Mouse (Mus musculus): ENCODE data around the gene Foxp1.

Gene Foxp1

DNA sequence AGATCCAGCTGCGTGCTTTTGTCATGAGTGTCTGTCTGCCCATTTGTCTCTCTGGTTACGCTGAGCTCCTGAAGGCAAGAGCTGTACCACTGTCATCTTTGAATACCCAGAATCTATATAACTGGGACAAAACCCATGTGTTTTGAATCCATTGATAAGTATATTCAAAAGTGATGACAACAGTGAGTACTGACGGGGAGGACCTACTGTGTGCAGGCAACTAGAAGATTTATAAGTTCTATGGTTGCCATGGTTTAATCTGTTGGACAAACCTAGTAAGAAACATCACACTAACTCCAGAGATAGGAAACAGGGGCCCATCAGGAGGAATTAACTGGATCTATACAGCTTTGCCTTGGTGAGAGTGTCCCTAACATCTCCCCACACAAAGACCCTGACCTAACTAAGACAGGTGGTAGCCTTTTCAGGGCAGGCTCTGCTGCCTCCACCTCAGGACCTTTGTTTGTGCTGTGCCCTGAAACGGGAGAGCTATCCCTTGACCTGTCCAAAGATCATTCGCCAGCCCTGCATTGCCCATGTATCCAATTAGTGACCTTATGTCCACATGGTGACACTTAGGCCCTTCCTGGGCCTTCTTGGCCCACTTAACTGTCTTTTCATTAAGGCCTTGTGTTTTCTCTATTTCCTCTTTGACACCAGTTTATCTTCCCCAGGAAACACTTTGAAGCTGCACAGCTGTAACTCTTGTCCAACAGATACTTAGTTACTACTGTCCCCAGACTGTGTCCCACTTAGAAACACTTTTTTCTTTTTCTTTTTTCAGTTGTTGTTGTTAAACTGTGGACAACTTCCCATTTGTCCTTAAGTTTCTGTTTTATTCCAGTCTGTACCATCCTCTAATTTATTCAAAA, 530.4 kb downstream of the Foxp1 start:
- no peak for DNase-seq (ENCODE audit: low spot score)

DNA sequence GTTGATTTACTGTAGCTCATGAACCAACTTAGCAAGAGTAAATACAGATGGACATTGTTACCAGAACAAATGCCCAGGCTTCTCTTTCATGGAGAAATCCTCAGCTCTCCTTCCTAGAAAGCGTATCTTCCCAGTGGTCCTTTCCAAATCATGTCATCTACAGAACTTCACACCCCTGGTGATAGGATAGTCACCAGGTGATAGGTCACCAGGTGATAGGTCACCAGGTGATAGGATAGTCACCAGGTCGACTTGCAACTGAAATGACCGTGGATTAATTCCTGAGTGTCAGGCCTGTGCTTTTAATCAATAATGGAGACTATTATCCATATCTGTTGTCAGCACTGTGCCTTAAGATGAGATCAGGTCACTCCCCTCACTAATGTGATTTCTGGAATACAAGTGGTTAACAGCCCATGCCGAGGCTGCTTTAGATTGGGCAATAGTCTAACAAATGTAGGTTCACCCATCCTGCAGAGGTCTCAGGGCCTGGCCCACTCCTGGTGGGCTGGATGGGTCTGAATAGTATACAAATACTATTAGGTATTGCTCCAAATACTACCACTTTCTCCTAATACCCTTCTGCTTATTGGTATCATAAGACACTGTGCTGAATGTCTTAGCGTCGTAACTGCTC, 534.9 kb downstream of the Foxp1 start:
- DNase-seq (ENCODE audit: low spot score): no peak

DNA sequence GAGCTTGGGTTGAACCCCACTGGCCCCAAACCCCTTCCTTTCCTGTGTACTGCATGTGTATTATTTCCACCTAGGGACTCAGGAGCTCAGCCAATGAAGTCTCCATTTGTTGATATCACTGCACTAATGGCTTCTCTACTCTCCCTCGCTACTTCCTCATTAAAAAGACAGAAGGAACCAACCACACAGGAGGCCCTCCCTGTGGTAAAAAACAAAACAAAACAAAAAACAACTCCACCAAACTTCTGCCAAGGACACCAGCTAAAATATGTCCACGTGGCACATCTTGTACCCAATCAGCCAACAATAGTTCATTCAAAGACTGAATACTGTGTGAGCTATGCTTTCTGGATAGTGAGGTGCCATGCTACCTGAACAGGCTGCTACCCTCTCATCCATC, 537.1 kb downstream of the Foxp1 start:
- DNase-seq (ENCODE audit: low spot score): no peak

DNA sequence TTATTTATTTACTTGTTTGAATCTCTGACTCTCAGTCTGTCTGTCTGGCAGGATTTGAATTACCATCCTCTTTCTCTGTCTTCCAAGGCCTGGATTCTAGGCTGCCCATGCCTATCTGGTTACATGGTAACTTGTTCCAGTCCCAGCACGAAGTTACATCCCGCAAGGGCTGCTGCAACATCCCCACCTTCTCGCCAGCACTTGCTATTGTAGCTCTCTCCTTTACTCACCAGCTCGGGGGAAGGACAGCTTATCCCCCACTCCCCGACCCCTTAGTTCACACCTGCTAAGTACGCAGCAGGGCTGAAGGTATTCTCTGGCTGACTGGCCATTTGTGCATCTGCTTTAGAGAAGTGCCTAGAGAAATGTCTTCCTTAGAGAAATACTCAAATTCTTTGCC, 537.9 kb downstream of the Foxp1 start:
- no peak for DNase-seq (ENCODE audit: low spot score)

DNA sequence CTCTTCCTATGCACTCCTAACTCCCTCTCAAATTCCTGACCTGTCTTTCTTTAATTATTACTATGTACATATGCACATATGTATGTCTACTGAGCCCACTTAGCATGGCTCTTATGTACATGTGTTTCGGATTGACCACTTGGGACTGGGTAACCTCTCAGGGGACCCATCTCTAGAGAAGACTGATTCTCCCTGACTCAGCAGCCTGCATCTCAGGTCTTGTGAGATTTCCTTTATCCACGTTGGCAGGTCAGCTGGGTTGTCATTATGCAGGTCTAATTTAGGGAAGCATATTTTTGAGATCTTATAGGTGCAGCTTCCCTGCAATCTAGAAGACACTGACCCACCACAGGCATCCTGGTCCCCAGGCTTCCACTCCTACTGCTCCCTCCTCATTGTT, 538.5 kb downstream of the Foxp1 start:
- DNase-seq (ENCODE audit: low spot score): no peak

- DNase-seq (ENCODE audit: low spot score): no peak
These were observed 539.1 kb downstream of the Foxp1 start for GRCm38 (mm10) chr6:98983311-98983838.

DNA sequence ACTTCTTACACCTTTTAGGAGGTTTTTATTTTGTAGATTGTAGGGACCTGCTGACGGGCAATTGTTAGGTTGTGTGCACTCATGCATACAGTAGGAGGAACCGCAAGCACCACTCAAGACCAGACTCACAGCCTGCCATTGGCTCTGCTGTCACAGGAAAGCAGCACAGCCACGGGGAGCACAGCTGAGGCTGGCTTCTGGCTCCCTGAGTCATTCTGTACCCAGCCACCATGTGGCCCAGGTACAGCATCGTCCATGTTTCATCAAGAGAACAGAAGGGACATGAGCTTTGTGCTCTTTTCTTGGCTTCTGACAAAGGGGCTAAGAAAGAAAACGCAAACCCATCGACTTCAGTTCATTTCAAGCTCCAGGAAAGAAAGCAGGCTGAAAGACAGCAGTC, 541.3 kb downstream of the Foxp1 start:
- no peak for DNase-seq (ENCODE audit: low spot score)

- DNase-seq (ENCODE audit: low spot score): no peak
These were observed 542.1 kb downstream of the Foxp1 start for GRCm38 (mm10) chr6:98980432-98980831.

DNA sequence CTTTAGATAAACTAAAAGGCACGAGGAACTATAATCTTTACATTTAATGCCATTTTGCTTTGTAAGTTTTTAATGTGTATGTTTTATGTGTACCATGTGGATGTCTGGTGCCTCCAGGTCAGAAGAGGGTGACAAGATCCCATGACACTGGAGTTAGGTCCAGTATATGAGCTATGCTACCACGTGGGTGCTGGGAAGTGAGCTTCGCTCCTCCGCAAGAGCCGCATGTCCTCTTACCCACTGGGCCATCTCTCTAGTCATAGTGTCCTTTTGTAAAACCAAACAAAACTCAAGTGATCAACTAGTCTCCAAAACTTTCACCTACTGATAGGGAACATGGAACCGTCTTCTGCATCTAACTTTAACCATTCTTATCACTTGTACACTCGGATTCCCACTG, 542.5 kb downstream of the Foxp1 start:
- no peak for DNase-seq (ENCODE audit: low spot score)

DNA sequence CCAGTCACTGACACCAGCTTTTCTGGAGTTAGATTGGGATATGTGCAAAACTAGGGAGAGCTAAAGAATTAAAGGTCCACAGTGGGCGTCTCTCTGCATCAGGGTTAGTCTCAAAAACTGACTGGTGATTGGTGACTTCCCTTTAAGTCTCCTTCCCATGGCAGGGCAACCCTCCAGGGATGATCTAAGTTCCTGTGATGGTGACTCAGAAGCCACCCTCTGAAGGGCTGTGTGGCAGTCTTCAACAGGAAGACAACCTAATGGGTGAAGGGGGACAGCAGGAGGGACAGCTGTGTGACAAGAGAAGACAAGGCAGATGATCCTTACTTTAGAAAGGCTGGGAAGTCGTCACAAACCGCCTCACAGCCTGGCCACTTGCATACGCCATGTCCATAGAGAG, 544.7 kb downstream of the Foxp1 start:
- no peak for DNase-seq (ENCODE audit: low spot score)

GRCm38 (mm10) chr6:98975918-98976317, 546.6 kb downstream of the Foxp1 start:
- DNase-seq (ENCODE audit: low spot score): no peak

GRCm38 (mm10) chr6:98973433-98973832, 549.1 kb downstream of the Foxp1 start:
- DNase-seq (ENCODE audit: low spot score): no peak

- no peak for DNase-seq (ENCODE audit: low spot score)
These were observed 550.1 kb downstream of the Foxp1 start for GRCm38 (mm10) chr6:98972404-98972803.

GRCm38 (mm10) chr6:98959333-98959732, 563.2 kb downstream of the Foxp1 start:
- DNase-seq (ENCODE audit: low spot score): no peak

- DNase-seq (ENCODE audit: low spot score): no peak
These were observed 565.9 kb downstream of the Foxp1 start for GRCm38 (mm10) chr6:98956522-98957169.

DNA sequence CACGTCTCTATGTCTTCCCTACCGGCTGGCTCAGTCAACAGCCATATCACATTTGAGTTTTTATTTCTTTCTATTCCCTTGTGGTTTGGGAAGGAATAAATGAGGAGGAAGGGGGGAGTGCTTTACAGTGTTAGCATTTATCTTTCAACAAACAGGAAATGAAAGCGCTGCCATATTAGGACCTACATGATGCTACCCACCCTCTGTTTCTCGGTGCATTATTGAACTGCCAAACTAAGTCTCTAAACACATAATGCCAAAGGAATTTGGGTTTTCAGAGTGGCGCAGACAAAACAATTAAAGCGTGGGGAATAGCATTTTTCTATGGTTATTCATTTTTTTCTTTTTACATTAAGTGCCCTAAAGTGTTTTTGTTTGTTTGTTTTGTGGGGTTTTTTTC, 566.8 kb downstream of the Foxp1 start:
- DNase-seq (ENCODE audit: low spot score): no peak

GRCm38 (mm10) chr6:98954439-98954838, 568.1 kb downstream of the Foxp1 start:
- no peak for DNase-seq (ENCODE audit: low spot score)

GRCm38 (mm10) chr6:98949703-98950191, 572.8 kb downstream of the Foxp1 start:
- no peak for DNase-seq (ENCODE audit: low spot score)

- no peak for DNase-seq (ENCODE audit: low spot score)
These were observed 573.2 kb downstream of the Foxp1 start for GRCm38 (mm10) chr6:98949286-98949685.

GRCm38 (mm10) chr6:98948153-98949141, 574.1 kb downstream of the Foxp1 start:
- DNase-seq (ENCODE audit: low spot score): no peak

GRCm38 (mm10) chr6:98947486-98948152, 574.9 kb downstream of the Foxp1 start:
- no peak for DNase-seq (ENCODE audit: low spot score)

All from spleen, adult 12 weeks (tissue).